Mouse (Mus musculus) CH12.LX (cell line): ENCODE measurements around the gene Olfr1395. TPM values are rescaled to one million over a fixed set of nuclear protein-coding genes. Genes with fewer than 3 reads are reported as not detected.

Experiments used
- DNase-seq: peaks from one replicate; pipeline ENCODE4 v3.0.0-alpha.2; 2013; ENCODE audit errors: extremely low read depth
- H3K27ac ChIP-seq: 2 replicates; pipeline ENCODE4 v1.5.1; 2012; ENCODE audit warnings: low read depth, mild to moderate bottlenecking, control low read depth, moderate library complexity; ENCODE audit not compliant: insufficient read depth
- H3K27me3 ChIP-seq: replicated peaks from 2 replicates; pipeline ENCODE3; 2012; ENCODE audit warnings: inconsistent platforms
- H3K36me3 ChIP-seq, 2 experiments: replicated peaks in 1 of 2; 2 replicates each; pipeline versions ENCODE3 to v1.6.1; 2012; ENCODE audit warnings: inconsistent platforms in 1 of 2, low read length in 1 of 2, mild to moderate bottlenecking in 1 of 2, mixed read lengths in 1 of 2, moderate library complexity in 1 of 2; ENCODE audit not compliant: control insufficient read depth in 1 of 2, insufficient read depth in 1 of 2
- H3K4me1 ChIP-seq, 2 experiments: 2 replicates each; pipeline ENCODE4 v1.6.1; 2012; ENCODE audit warnings: inconsistent platforms in 1 of 2, moderate library complexity in 1 of 2; ENCODE audit not compliant: insufficient read depth in 2 of 2, control insufficient read depth in 1 of 2
- H3K4me2 ChIP-seq: 2 replicates; pipeline ENCODE4 v1.6.1; 2012; ENCODE audit warnings: low read depth, mild to moderate bottlenecking, control low read depth; ENCODE audit not compliant: poor library complexity, insufficient read depth, severe bottlenecking
- H3K4me3 ChIP-seq, 3 experiments: fragments of 150-350 bp in 1 of 3; sonication (generic) in 1 of 3; replicated peaks in 1 of 3; 2 replicates each; pipeline versions ENCODE3 to v1.5.1; 2011 to 2012; ENCODE audit warnings: low read depth in 2 of 3, low read length in 2 of 3, mild to moderate bottlenecking in 2 of 3, moderate library complexity in 2 of 3, control low read depth in 1 of 3, improper control_type of control experiment in 1 of 3, inconsistent platforms in 1 of 3, mixed read lengths in 1 of 3; ENCODE audit not compliant: poor library complexity in 1 of 3
- H3K79me2 ChIP-seq: replicated peaks from 2 replicates; pipeline ENCODE4 v1.6.1; 2012; ENCODE audit warnings: mild to moderate bottlenecking, moderate library complexity; ENCODE audit not compliant: control insufficient read depth, poor library complexity, insufficient read depth, severe bottlenecking; ENCODE audit errors: extremely low read depth
- H3K9ac ChIP-seq: 2 replicates; pipeline ENCODE4 v1.6.1; 2012; ENCODE audit warnings: low read depth, mild to moderate bottlenecking, control low read depth, moderate library complexity; ENCODE audit not compliant: insufficient read depth
- H3K9me3 ChIP-seq: replicated peaks from 2 replicates; pipeline ENCODE3; 2012; ENCODE audit warnings: low read length, inconsistent platforms, mixed read lengths
- BHLHE40 ChIP-seq: IDR thresholded peaks from 2 replicates; pipeline ENCODE4 v1.6.1; 2011; ENCODE audit warnings: mild to moderate bottlenecking, low read depth, low read length, improper control_type of control experiment
- CHD1 ChIP-seq: IDR thresholded peaks from 2 replicates; pipeline ENCODE4 v1.6.1; 2012; ENCODE audit warnings: low read depth, low read length, improper control_type of control experiment, inconsistent platforms
- CHD2 ChIP-seq: IDR thresholded peaks from 2 replicates; pipeline ENCODE4 v1.6.1; 2011; ENCODE audit warnings: low read length, improper control_type of control experiment
- CTCF ChIP-seq, 2 experiments: IDR thresholded peaks in 1 of 2; conservative IDR thresholded peaks in 1 of 2; 2 replicates each; pipeline ENCODE4 v1.5.1; 2011 to 2012; ENCODE audit warnings: low read depth in 2 of 2, low read length in 2 of 2, improper control_type of control experiment in 1 of 2, inconsistent platforms in 1 of 2, mild to moderate bottlenecking in 1 of 2, moderate library complexity in 1 of 2
- E2F4 ChIP-seq: IDR thresholded peaks from 2 replicates; pipeline ENCODE4 v1.6.1; 2011; ENCODE audit warnings: low read depth, low read length, improper control_type of control experiment; ENCODE audit not compliant: insufficient replicate concordance
- ELF1 ChIP-seq: IDR thresholded peaks from 2 replicates; pipeline ENCODE4 v1.6.1; 2014; ENCODE audit warnings: low read depth, mild to moderate bottlenecking, inconsistent platforms, low read length, improper control_type of control experiment
- EP300 ChIP-seq: IDR thresholded peaks from 2 replicates; pipeline ENCODE4 v1.6.1; 2011; ENCODE audit warnings: low read length, improper control_type of control experiment
- ETS1 ChIP-seq: conservative IDR thresholded peaks from 2 replicates; pipeline ENCODE4 v1.6.1; 2012; ENCODE audit warnings: low read depth, mild to moderate bottlenecking, inconsistent platforms, low read length, improper control_type of control experiment, moderate library complexity
- GABPA ChIP-seq: IDR thresholded peaks from 2 replicates; pipeline ENCODE4 v1.6.1; 2012; ENCODE audit warnings: low read depth, low read length, improper control_type of control experiment, inconsistent platforms; ENCODE audit not compliant: insufficient replicate concordance
- HCFC1 ChIP-seq: IDR thresholded peaks from 2 replicates; pipeline ENCODE4 v1.6.1; 2012; ENCODE audit warnings: low read depth, mild to moderate bottlenecking, inconsistent platforms, low read length, improper control_type of control experiment
- IRF4 ChIP-seq: IDR thresholded peaks from 2 replicates; pipeline ENCODE4 v1.6.1; 2014; ENCODE audit warnings: low read depth, mild to moderate bottlenecking, inconsistent platforms, low read length, improper control_type of control experiment
- JUN ChIP-seq: IDR thresholded peaks from 2 replicates; pipeline ENCODE4 v1.6.1; 2011; ENCODE audit warnings: low read depth, mild to moderate bottlenecking, low read length, improper control_type of control experiment, moderate library complexity; ENCODE audit not compliant: insufficient read depth
- JUND ChIP-seq: conservative IDR thresholded peaks from 2 replicates; pipeline ENCODE4 v1.6.1; 2011; ENCODE audit warnings: low read depth, low read length, improper control_type of control experiment
- KAT2A ChIP-seq: IDR thresholded peaks from 2 replicates; pipeline ENCODE4 v1.6.1; 2012; ENCODE audit warnings: low read length, improper control_type of control experiment, inconsistent platforms; ENCODE audit not compliant: insufficient replicate concordance
- MAFK ChIP-seq: IDR thresholded peaks from 2 replicates; pipeline ENCODE4 v1.6.1; 2011; ENCODE audit warnings: low read length, improper control_type of control experiment; ENCODE audit not compliant: insufficient replicate concordance
- MAX ChIP-seq: IDR thresholded peaks from 2 replicates; pipeline ENCODE4 v1.6.1; 2011; ENCODE audit warnings: low read length, improper control_type of control experiment
- MAZ ChIP-seq: IDR thresholded peaks from 2 replicates; pipeline ENCODE4 v1.6.1; 2012; ENCODE audit warnings: low read depth, mild to moderate bottlenecking, inconsistent platforms, low read length, improper control_type of control experiment, moderate library complexity
- MEF2A ChIP-seq: IDR thresholded peaks from 2 replicates; pipeline ENCODE4 v1.6.1; 2014; ENCODE audit warnings: low read depth, mild to moderate bottlenecking, inconsistent platforms, low read length, improper control_type of control experiment, borderline replicate concordance
- MXI1 ChIP-seq: IDR thresholded peaks from 2 replicates; pipeline ENCODE4 v1.6.1; 2011; ENCODE audit warnings: mild to moderate bottlenecking, low read depth, low read length, improper control_type of control experiment
- MYC ChIP-seq: IDR thresholded peaks from 2 replicates; pipeline ENCODE4 v1.6.1; 2011; ENCODE audit warnings: low read depth, mild to moderate bottlenecking, improper control_type of control experiment, low read length
- NELFE ChIP-seq: IDR thresholded peaks from 2 replicates; pipeline ENCODE4 v1.6.1; 2011; ENCODE audit warnings: low read depth, low read length, improper control_type of control experiment
- NRF1 ChIP-seq: IDR thresholded peaks from 2 replicates; pipeline ENCODE4 v1.6.1; 2014; ENCODE audit warnings: low read depth, mild to moderate bottlenecking, inconsistent platforms, low read length, improper control_type of control experiment, moderate library complexity
- PAX5 ChIP-seq: IDR thresholded peaks from 2 replicates; pipeline ENCODE4 v1.6.1; 2012; ENCODE audit warnings: low read length, inconsistent platforms, mixed read lengths
- POLR2A ChIP-seq: IDR thresholded peaks from 2 replicates; pipeline ENCODE4 v1.6.1; 2011; ENCODE audit warnings: low read depth, mild to moderate bottlenecking, improper control_type of control experiment, low read length
- POLR2AphosphoS2 ChIP-seq: IDR thresholded peaks from 2 replicates; pipeline ENCODE4 v1.6.1; 2011; ENCODE audit warnings: low read depth, low read length, improper control_type of control experiment
- RAD21 ChIP-seq: IDR thresholded peaks from 2 replicates; pipeline ENCODE4 v1.6.1; 2011; ENCODE audit warnings: low read depth, mild to moderate bottlenecking, low read length, improper control_type of control experiment, moderate library complexity
- RCOR1 ChIP-seq: conservative IDR thresholded peaks from 2 replicates; pipeline ENCODE4 v1.6.1; 2012; ENCODE audit warnings: low read depth, mild to moderate bottlenecking, inconsistent platforms, low read length, improper control_type of control experiment
- SIN3A ChIP-seq: IDR thresholded peaks from 2 replicates; pipeline ENCODE4 v1.6.1; 2012; ENCODE audit warnings: low read length, improper control_type of control experiment, inconsistent platforms
- SMC3 ChIP-seq: IDR thresholded peaks from 2 replicates; pipeline ENCODE4 v1.6.1; 2011; ENCODE audit warnings: low read depth, low read length, improper control_type of control experiment
- TBP ChIP-seq: conservative IDR thresholded peaks from 2 replicates; pipeline ENCODE4 v1.6.1; 2011; ENCODE audit warnings: low read depth, low read length, improper control_type of control experiment
- TCF12 ChIP-seq: IDR thresholded peaks from 2 replicates; pipeline ENCODE4 v1.6.1; 2014; ENCODE audit warnings: low read depth, mild to moderate bottlenecking, inconsistent platforms, low read length, improper control_type of control experiment
- UBTF ChIP-seq: IDR thresholded peaks from 2 replicates; pipeline ENCODE4 v1.6.1; 2012; ENCODE audit warnings: low read depth, mild to moderate bottlenecking, inconsistent platforms, low read length, improper control_type of control experiment, moderate library complexity
- USF1 ChIP-seq: IDR thresholded peaks from 2 replicates; pipeline ENCODE4 v1.6.1; 2014; ENCODE audit warnings: low read depth, mild to moderate bottlenecking, inconsistent platforms, low read length, improper control_type of control experiment
- USF2 ChIP-seq: conservative IDR thresholded peaks from 2 replicates; pipeline ENCODE4 v1.6.1; 2011; ENCODE audit warnings: low read depth, low read length, improper control_type of control experiment
- ZC3H11A ChIP-seq: IDR thresholded peaks from 2 replicates; pipeline ENCODE4 v1.6.1; 2012; ENCODE audit warnings: low read depth, mild to moderate bottlenecking, inconsistent platforms, low read length, improper control_type of control experiment
- ZKSCAN1 ChIP-seq: IDR thresholded peaks from 2 replicates; pipeline ENCODE4 v1.6.1; 2012; ENCODE audit warnings: low read depth, inconsistent platforms, low read length, improper control_type of control experiment, borderline replicate concordance
- ZMIZ1 ChIP-seq: IDR thresholded peaks from 2 replicates; pipeline ENCODE4 v1.6.1; 2012; ENCODE audit warnings: low read depth, mild to moderate bottlenecking, inconsistent platforms, low read length, improper control_type of control experiment
- ZNF384 ChIP-seq: IDR thresholded peaks from 2 replicates; pipeline ENCODE4 v1.6.1; 2012; ENCODE audit warnings: low read depth, low read length, improper control_type of control experiment, inconsistent platforms
- dilution Hi-C: fragments of 300-500 bp; cut with MboI; formaldehyde crosslinking; loops from 2 replicates; pipeline ENCODE4 v1.14.3; 2020; ENCODE audit warnings: low sequenced_read_pairs; ENCODE audit not compliant: extremely low pct_unique_long_range_greater_than_20kb, extremely low pct_ligation_motif_present
- in situ Hi-C: fragments of 300-500 bp; cut with MboI; formaldehyde crosslinking; loops from 3 replicates; pipeline ENCODE4 v1.14.3; 2019; ENCODE audit warnings: low sequenced_read_pairs, low pct_ligation_motif_present, low pct_unique_long_range_greater_than_20kb, mixed read lengths
- polyA plus RNA-seq: library from polyadenylated mRNA; unstranded; fragments of >175 nt; gene quantifications from 2 replicates; pipeline ENCODE4 v1.2.1, GENCODE M21; 2012; ENCODE audit warnings: low read depth; ENCODE audit not compliant: insufficient read length
- total RNA-seq, 2 experiments: library from RNA; depleted of rRNA; stranded (reverse); fragments of 300-350 nt in 1 of 2; fragments of >200 nt in 1 of 2; gene quantifications; 2 replicates each; pipeline ENCODE4 v1.2.3; 2012 to 2014

The Olfr1395 gene
- total and polyA plus RNA-seq, 3 experiments = not detected

GRCm38 (mm10) chr11:49103047-49103693 is 38.9 kb upstream of the Olfr1395 start:
- Histone ChIP-seq H3K79me2 (no peaks in the 10 kb centered on the region), H3K27ac (no peak overlapping the region), H3K36me3 (peaks cover 0 to 3% of the 10 kb centered on the region in 2 experiments), H3K4me2 (no peak overlapping the region), H3K9me3 (no peaks in the 10 kb centered on the region), H3K27me3 (no peaks in the 10 kb centered on the region), H3K4me3 (no peak overlapping the region), H3K9ac (no peak overlapping the region), H3K4me1 (peaks cover 8 to 50% of the 10 kb centered on the region in 2 experiments; a peak in 3 of 4 replicates)
- dilution Hi-C loops (no loop called here), in situ Hi-C loops (loop anchor here (5.0 to 25.0 kb wide), 3 partner anchors 159 to 306 kb away; partner anchors contain the start of gene Irgm1)
- peak; percentile 97 for DNase-seq
- TF ChIP-seq SIN3A = peak; percentile 58; the same call in 1 of the 2 replicates
- no peak for TF ChIP-seq ZMIZ1
- TF ChIP-seq TBP = no peak
- 0 out of 2 replicates have a peak, but pooled peaks have one; percentile 43 for TF ChIP-seq MYC
- TF ChIP-seq UBTF = no peak
- no peak for TF ChIP-seq POLR2A
- no peak for TF ChIP-seq MAX
- no peak for TF ChIP-seq KAT2A
- peak; percentile 77 for TF ChIP-seq ZNF384
- no peak; the same call in 1 of the 2 replicates for TF ChIP-seq HCFC1
- 0 out of 2 replicates have a peak, but pooled peaks have one; percentile 54 for TF ChIP-seq IRF4
- TF ChIP-seq ELF1 = no peak; the same call in 1 of the 2 replicates
- TF ChIP-seq CTCF (conservative IDR thresholded peaks at IDR 0.05 in 1 of 2, IDR thresholded peaks at IDR 0.05 in 1 of 2; ENCODE audit: low read depth in 2 of 2, low read length in 2 of 2) = peak; percentile 89 to 98
- no peak for TF ChIP-seq MAZ
- no peak; the same call in 1 of the 2 replicates for TF ChIP-seq BHLHE40
- TF ChIP-seq GABPA = no peak
- no peak for TF ChIP-seq MXI1
- no peak for TF ChIP-seq USF2
- TF ChIP-seq JUND = peak; percentile 58; the same call in 1 of the 2 replicates
- TF ChIP-seq MAFK = no peak
- 0 out of 2 replicates have a peak, but pooled peaks have one; percentile 8 for TF ChIP-seq ETS1
- no peak for TF ChIP-seq CHD1
- TF ChIP-seq RAD21 = peak; percentile 94
- TF ChIP-seq ZKSCAN1 = peak; percentile 45; the same call in 1 of the 2 replicates
- no peak for TF ChIP-seq NRF1
- no peak for TF ChIP-seq POLR2AphosphoS2
- TF ChIP-seq NELFE = no peak
- TF ChIP-seq USF1 = no peak
- peak; percentile 99 for TF ChIP-seq ZC3H11A
- TF ChIP-seq JUN = no peak
- TF ChIP-seq PAX5 = no peak
- peak; percentile 66; the same call in 1 of the 2 replicates for TF ChIP-seq MEF2A
- TF ChIP-seq TCF12 = no peak
- 0 out of 2 replicates have a peak, but pooled peaks have one; percentile 3 for TF ChIP-seq EP300
- peak; percentile 99 for TF ChIP-seq SMC3
- no peak for TF ChIP-seq RCOR1
- no peak for TF ChIP-seq E2F4
- TF ChIP-seq CHD2 = peak; percentile 34; the same call in 1 of the 2 replicates
- TF ChIP-seq, all 38 proteins: peak for 14
